Mouse (Mus musculus) left cerebral cortex, adult 8-10 months (tissue): Measurements from ENCODE around the gene Mdga2. TPM values are rescaled to one million over a fixed set of nuclear protein-coding genes. Genes with fewer than 3 reads are reported as not detected.
A peak's percentile ranks its signal among the peaks of the same experiment; 100 is the strongest.

Experiments used
- DNase-seq, 2 experiments: peaks; one replicate each; pipeline ENCODE4 v3.0.0; 2022; ENCODE audit warnings: low spot score in 2 of 2
- total RNA-seq, 4 experiments: library from RNA; stranded (reverse); gene quantifications; 2 replicates each; pipeline ENCODE4 v1.2.4; 2022

The Mdga2 gene
- 10 to 100 TPM; 49.7 to 61.5 (median 58.2) TPM for total RNA-seq

DNA sequence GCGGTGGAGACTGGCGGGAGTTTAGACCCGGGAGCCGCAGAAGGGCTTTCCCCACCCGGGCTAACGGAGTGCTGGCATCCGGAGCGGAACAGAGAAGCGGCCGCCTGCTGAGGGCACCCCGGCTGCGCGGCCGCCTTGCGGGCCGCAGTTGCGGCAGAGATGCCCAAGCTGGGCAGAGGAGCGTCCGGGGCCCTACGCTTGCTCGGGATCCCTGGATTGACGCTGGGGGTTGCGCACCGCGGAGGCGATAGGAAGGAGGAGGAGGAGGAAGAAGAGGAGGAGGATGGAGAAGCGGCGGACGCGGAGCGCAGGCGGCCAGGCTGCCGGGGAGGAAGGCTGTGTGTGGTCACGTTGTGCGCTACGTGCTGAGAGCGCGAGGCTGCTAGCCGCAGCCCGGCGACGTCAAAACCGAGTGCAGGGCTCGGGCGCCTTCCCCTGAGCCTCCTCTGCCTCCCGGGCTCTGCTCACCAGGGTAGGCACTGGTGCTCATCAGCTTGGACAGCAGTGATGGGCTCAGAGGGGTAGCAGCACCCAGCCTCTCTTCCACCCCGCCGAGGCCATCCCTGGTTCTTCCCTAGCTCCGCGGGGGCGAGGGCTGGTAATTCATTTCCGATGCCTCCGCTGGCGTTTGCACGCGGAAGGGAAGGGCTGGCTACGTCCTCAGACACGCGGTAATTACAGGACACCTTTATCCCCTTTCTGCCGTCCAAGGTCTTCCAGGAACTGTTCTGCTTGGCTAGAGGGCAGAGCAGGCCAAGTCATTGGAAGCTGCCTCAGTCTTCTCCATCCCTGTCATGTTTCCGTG, at the start of gene Mdga2:
TSS of gene Mdga2 (minus strand) at position 329 of the 805 bp plus-strand sequence.
- peak in 1 of 2 experiments; percentile 73 for DNase-seq

DNA sequence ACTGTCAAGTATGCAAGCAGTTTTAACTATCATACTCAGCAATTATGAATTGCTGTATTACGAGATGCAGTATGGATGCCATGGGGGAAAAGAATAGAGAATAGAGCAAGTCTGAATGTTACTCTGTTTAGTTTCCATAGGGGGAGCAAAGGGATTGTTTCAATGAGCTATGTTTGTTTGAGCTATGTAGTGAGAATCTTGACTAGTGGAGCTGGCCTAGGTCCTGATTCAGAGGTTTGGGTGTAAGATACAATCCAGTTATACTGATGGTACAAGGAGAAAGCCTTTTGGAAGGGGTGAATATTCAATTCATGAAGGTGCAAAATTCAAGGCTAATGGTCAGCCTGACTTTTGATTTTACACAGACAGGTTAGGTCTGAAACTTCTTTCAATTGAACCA, 45.1 kb upstream of the Mdga2 start:
- no peak for DNase-seq

DNA sequence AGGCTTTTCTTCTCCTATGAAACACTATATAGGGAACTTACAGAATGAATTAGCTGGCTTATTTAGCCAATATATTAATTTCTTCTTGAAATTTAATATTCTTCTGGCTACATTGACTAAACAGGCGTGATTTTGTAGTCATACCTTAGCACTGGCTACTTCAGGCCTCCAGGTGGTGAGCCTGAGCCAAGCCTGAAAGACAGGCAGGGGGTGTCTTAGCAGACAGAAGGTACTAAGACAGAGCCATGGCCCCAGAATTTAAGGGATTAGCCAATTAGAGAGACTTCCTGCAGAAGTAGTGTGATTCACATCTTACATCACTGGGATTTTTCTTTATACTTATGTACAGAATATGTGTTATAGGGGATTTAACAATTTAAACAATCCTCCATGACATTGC, 1.2 kb upstream of the Mdga2 start:
- no peak for DNase-seq

DNA sequence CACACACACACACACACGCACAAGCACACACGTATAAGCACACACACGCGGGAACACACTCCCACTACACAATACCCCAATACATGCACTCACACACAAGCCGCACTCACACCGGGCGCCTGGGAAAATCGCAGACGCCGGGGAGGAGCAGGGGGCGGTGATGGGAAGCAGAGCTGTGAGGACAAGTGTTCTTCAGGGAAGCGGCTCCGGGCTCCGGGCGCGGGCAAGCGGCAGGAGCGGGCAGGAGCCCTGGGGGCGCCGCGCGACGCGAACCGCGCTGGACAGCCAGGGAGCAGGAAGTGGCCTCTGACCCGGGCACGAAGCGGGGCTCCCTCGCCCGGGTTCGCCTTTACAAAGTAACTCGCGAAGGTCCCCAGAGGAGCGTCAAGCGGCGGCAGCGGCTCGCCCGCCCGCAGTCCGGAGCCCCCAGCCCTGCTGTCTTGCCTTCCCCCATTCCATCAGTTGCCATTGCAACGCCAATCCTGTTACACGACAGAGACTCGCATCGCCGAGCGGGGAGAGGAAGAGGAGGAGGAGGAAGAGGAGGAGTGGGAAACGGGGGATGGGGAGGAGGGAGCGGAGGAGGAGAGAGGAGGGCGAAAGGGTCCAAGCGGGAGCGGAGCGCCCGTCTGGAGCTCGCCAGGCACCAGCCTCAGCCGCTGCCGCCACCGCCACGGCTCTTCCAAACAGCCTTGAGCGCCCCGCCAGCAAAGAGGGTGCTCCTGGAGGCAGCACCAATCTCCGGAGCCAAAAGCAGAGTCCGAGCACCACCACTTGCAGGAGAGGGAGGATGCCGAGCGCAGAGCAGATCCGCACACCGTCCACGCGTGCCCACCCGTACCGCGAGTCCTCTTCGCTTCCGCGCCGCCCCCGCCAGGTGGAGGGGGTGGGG, 774 bp downstream of the Mdga2 start:
- peak in 1 of 2 experiments; percentile 68 for DNase-seq

DNA sequence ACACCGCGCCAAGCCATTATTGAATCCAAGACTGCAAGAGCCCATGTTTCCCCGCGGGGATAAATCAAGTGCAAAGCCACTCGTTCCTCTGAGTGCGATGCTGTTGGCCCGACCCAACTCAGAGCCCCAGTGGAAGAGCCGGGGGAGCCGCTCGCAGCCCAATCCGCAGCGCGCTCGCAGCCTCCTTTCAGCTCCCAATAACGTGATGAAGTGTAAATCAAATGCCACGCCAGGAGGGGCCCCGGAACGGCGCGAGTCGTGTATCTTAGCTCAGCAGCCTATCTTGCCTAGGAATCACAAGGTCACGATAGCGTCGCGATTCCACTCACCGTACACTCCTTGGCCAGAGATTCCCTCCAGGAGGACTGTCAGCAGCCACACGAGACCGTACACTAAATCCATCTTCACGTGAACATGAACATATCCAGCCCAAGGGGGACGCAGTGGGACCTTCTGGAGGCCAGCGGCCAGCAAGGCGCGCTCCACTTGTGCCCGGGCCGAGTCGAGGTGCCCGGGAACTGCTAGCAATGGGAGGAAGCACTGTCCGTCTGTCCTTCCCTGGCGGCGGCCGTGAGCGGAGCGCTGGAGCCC, 1.6 kb downstream of the Mdga2 start:
- peak; percentile 47 to 50 for DNase-seq

DNA sequence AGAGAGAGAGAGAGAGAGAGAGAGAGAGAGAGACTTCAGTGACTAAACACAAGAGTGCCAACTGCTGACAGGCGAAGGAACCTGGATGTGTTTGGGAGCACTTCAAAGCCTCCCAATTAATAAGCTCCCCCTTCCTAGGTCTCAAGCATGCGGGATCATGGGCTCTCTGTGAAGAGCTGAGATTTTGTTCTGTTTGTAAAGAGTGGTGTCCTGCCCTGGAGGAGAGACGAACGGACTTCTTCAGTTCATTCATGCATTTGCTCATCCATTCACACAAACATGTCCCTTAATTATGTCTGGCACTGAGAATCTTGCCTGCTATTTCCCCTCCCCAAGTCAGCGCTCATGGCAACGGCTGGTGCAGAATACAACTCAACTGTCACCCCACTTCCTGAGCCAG, 2.3 kb downstream of the Mdga2 start:
- DNase-seq = peak in 1 of 2 experiments; percentile 24

DNA sequence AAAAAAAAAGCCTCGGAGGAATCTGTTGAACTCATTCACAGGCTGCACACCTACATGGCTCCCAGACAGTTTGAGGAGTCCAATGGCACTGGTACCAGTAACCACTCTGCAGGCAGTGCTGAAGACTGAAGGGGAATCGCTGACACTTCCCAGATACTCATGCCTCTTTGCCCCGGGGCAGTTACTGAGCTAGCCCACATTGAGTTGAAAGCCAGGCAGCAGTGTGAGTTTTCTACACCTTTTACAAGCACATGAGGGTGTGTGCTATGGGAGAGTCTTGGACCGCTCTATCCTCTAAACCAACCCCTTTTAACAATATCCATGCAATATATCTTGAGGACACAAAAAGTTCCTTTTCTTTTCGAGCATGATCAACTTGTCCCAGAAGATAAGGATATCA, 2.8 kb downstream of the Mdga2 start:
- DNase-seq = no peak

DNA sequence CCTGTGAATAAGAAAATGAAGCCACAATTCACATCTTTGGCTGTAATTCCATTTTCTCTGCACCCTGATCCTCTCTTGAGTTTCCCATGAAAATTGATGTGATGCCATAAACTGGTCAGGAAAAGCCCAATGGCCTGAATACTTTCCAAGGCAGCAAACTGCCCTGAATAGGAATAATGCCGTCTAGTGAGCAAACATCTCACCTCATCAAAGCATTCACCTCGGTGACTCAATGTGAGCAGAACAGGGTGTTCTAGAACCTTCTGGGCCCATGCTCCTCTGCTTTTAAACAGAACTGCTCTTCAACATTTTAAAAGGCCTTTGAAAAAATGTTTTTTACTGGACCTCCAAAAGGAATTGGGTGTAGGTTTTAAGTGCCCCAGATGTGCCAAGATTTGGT, 9.5 kb downstream of the Mdga2 start:
- no peak for DNase-seq

DNA sequence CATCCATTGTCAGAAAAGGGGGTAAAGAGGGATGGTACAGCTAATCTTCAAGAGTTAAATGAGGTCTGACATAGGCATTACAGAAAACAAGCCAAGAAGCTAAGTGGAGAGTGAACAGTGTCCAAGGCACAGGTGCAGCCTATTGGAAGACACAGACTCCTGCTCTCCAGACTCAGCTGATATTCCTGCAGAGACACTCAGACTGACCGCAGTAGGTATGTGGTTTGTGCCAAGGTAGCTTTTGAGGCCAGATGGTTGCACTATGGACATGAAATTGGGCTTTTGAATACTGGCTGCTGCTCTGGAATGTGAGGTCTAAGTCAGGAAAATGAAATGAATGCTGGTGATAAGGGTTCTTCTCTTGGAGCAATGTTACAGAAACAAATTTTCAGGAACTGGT, 44.2 kb downstream of the Mdga2 start:
- no peak for DNase-seq

DNA sequence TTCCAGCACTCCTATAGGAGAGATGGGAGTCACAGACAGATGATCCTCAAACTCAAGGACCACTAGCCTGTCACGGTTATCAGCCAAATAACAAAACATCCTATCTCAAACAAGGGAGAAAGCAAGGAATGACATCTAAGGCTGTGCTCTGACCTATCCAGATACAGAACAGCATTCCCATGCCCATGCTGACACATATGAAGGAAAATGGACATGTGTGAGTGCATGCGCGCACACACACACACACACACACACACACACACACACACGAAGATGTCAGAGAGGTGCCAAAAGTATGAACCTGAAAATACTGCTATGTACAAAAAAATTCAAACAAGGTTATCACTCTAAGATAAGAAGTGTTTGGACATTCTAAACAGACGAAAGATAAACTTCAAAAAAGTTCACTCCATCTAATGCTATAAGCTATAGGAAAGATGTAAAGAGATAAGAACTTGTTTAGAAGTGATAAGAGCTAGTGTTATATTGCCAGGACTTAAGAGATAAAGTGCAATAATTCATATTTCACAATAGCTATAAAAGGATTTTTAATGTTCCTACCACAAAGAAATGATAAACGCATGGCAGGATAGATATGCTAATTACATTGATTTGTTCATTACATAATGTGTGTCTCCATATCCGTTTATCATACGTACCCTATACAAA, 65.6 kb downstream of the Mdga2 start:
- no peak for DNase-seq

DNA sequence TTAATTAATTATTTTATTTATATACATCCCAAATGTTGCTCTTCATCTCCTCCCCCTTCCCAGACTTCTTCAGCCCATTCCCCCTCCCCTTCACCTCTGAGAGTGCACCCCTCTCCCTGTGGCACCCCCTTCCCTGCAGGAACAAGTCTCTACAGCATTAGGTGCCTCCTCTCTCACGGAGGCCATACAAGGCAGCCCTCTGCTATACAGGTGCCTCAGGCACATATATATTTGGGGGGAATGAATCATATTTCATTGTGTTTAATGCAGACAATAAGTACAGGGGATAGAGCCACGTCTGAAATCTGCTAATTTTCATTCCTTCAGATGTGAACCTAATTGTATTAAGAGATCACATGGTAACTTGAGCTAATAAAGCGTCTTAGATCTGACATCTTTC, 69.3 kb downstream of the Mdga2 start:
- DNase-seq = no peak

DNA sequence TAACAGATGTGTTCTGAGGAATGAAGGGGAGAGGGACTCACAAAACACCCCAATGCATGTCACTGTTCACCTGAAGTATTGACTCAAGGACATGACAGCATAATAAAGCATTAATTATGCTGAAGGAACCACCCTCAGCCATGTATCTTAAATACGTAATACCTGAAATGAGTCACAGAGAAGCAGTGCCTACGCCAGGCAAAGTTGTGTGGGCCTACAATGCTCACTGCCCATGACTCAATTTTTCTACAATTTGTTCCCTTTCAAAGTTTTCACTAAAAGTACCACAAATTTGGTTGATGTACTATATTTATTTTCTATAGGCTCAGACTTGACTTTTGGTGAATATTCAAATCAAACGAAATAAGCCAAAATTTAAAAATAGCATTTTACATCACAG, 80.7 kb downstream of the Mdga2 start:
- no peak for DNase-seq

DNA sequence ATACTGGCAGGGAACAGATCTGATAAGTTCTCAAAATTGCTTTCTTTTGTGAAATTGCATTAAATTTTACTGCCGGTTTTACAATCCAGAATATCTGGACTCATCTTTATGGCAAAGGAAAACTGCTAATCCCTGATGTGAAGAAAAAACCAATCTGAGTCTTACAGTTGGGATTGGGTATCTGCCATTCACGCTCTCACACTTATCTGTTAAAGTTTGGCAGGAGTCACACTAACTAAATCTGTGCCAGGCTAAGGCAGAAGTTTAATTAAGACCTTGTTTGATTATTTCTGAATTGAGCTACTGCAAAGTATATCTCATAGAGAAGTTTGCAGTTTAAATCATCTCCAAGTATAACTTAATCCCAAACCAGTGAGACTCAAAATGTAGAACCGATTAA, 82.2 kb downstream of the Mdga2 start:
- no peak for DNase-seq

DNA sequence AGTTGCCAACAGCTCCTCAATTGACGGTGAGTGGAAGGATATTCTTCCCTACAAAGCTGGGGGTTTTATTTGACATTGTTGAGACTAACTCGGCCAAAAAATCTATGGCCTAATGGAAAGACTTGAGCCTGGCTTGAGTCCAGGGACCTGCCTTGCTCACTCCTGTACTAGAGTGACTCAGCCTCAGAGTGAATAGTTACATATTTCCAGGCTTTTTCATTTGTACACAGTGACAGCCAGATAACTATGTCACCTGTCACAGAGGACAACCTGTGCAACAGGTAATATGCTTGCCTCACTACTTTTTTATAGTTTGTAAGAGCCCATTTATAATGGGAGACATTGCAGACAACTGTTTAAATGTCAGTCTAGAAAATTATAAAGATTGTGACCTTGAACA, 94.9 kb downstream of the Mdga2 start:
- no peak for DNase-seq

DNA sequence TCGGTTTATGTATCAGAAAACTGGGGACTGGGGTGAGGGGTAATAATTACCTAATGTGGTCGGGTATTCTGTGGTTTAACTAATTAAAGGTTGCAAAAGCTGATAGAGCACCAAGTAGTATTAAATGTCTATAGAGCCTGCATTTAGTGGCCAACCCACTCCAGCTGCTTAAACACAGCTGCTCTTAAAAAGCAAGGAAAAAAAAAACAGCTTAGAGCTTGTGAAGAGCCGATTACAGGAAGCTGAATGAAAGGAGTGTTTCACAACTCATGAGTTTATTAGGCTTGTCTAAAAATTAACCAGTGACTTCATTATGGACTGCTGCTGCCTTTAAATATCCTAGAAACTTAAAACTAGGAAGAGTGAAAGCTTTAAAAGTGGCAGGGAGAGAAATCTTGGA, 98.5 kb downstream of the Mdga2 start:
- no peak for DNase-seq

DNA sequence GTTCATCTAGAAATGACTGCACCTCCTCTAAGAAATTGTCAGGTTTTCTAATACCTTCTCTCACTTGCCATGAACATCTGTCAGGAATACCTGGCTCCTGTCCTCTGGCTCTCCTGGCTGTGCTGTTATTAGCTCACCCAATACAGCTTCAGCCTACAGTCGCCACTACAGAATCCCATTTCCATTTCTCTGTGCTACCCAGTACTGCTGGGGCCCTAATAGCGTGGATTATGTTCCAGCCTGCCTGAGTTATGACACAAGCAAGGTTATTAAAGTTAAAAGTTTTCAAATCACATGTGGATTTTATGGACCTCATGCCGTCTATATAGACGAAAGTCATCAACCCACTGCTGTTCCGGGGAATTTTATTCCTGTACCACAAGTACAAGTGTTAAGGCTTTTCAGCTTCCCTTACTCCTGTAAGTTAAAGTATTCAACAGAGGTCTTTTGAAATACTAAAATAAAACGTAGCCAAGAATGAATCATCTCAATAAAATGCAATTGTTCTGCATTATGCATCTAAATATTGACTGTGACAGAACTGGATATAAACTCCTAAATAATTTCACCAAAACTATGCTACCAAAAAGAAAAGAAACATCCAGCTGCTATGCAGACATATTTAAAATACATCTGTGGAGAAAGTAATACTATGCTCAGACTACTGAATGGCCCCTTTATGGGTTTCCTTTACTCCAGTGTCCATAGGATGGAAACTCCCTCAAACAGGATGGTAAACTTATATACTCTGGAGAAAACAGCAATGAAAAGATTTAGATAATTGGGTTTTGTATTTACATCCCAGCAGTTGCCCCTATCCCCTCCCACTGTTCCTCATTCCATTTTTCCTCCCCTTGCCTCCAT, 103.5 kb downstream of the Mdga2 start:
- DNase-seq = no peak

DNA sequence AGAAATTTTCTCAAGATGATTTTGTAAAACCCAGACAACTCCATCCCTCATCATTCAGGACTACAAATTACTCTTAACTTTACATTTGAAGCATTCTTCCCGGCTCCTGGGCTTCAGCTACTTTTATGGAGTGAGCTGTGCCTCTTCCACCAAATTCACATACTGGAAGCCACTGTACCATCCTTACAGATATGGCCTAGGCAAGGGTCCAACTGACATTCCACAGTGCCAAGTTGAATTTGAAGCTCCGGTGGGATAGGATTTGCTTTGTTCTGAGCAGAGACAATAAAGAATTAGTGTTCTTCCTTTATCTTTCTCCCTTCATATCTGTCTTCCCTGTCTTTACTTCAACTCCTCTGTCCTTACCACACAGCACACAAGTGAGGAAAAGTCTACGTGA, 118.2 kb downstream of the Mdga2 start:
- DNase-seq = no peak

DNA sequence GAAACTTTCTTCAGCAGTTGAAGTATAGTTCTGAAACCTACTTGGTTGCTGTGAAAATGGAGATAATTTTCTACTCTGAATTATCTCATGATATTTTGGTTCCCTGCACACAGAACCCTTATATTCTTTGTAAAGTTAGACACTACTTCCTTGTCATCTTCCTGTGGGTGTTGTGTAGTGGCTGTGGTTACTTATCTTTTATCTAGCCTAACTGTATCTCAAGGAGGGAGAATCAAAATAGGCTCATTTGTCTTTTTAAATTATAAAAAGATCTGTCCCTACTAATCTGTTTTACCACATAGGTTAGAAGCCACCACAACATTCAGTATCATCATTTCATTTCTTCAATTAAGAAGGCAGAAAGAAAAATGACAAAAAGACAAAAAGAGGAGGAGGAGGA, 127.9 kb downstream of the Mdga2 start:
- no peak for DNase-seq

DNA sequence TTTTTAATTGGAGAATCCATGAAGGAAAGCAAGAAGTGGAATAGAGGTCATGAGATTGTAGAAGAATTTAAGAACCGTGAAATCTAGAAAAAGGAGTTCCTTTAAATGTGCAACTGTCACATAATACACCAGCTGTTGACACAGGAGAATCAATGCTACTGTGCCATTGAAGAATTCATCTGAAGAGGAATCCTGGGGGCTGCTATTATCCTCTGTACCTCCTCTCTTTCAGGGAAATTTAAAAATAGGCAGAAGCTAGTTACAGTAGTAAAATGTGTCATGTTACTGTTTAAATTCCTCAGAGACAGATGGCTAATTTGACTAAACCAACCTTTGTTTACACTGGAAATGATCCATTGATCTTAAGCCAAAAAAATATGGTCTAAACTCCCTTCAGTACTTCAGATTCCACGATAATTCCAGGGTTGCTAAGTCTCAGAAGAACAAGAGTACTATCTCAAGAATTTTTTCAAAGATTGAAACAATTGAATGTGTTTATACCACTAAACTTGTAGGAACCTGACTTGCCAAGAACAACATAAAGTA, 131.9 kb downstream of the Mdga2 start:
- DNase-seq = no peak
